Mouse (Mus musculus) heart, embryonic 11.5 days (tissue): ENCODE results near the gene Sdc1. TPM values are rescaled to one million over a fixed set of nuclear protein-coding genes. Genes with fewer than 3 reads are reported as not detected.

ENCODE experiments used
- ATAC-seq: fragments of 200-750 bp; cut with Nextera tagmentation; replicated peaks from 2 replicates; pipeline ENCODE4 v1.8.0; 2017; ENCODE audit warnings: moderate library complexity; ENCODE audit not compliant: insufficient number of reproducible peaks, low FRiP score, low TSS enrichment
- H3K27ac ChIP-seq: fragments of 300-500 bp; sonication (generic); 2 replicates; pipeline ENCODE4 v1.5.1; 2014; ENCODE audit warnings: mild to moderate bottlenecking, low read depth, low read length
- H3K27me3 ChIP-seq: fragments of 300-500 bp; sonication (generic); 2 replicates; pipeline ENCODE4 v1.6.1; 2014; ENCODE audit warnings: mild to moderate bottlenecking, low read length, mixed read lengths; ENCODE audit not compliant: control insufficient read depth, insufficient read depth
- H3K36me3 ChIP-seq: fragments of 300-500 bp; sonication (generic); 2 replicates; pipeline ENCODE4 v1.6.1; 2014; ENCODE audit warnings: mild to moderate bottlenecking, low read length, moderate library complexity, mixed read lengths; ENCODE audit not compliant: control insufficient read depth, insufficient read depth
- H3K4me1 ChIP-seq: fragments of 300-500 bp; sonication (generic); 2 replicates; pipeline ENCODE4 v1.6.1; 2014; ENCODE audit warnings: low read length; ENCODE audit not compliant: control insufficient read depth, insufficient read depth
- H3K4me2 ChIP-seq: fragments of 300-500 bp; sonication (generic); 2 replicates; pipeline ENCODE4 v1.6.1; 2014; ENCODE audit warnings: mild to moderate bottlenecking, moderate library complexity
- H3K4me3 ChIP-seq: fragments of 300-500 bp; sonication (generic); 2 replicates; pipeline ENCODE4 v1.5.1; 2014; ENCODE audit warnings: low read depth, low read length
- H3K9ac ChIP-seq: fragments of 300-500 bp; sonication (generic); 2 replicates; pipeline ENCODE4 v1.6.1; 2014; ENCODE audit warnings: mild to moderate bottlenecking, low read depth, low read length, moderate library complexity
- H3K9me3 ChIP-seq: fragments of 300-500 bp; sonication (generic); replicated peaks from 2 replicates; pipeline ENCODE4 v1.6.1; 2016; ENCODE audit warnings: low read length; ENCODE audit not compliant: control insufficient read depth
- WGBS: fragments of 180-500 bp; shearing (Covaris S2); extraction: QIAGEN DNeasy Blood & Tissue Kit; methylation state at CpG from one replicate; pipeline ENCODE4 v1.1.7; 2014; ENCODE audit not compliant: insufficient replicate concordance; 5-methylcytosine and 5-hydroxymethylcytosine counted together
- polyA plus RNA-seq: library from polyadenylated mRNA; unstranded; fragments of >200 nt; fragmentation: Nextera tagmentation; extraction: Ambion mirVana; gene quantifications from 2 replicates; pipeline ENCODE4 v1.2.1, GENCODE M21; 2014

Sdc1 gene
- polyA plus RNA-seq, result 28.5 and 37.3 TPM in 2 replicates

DNA sequence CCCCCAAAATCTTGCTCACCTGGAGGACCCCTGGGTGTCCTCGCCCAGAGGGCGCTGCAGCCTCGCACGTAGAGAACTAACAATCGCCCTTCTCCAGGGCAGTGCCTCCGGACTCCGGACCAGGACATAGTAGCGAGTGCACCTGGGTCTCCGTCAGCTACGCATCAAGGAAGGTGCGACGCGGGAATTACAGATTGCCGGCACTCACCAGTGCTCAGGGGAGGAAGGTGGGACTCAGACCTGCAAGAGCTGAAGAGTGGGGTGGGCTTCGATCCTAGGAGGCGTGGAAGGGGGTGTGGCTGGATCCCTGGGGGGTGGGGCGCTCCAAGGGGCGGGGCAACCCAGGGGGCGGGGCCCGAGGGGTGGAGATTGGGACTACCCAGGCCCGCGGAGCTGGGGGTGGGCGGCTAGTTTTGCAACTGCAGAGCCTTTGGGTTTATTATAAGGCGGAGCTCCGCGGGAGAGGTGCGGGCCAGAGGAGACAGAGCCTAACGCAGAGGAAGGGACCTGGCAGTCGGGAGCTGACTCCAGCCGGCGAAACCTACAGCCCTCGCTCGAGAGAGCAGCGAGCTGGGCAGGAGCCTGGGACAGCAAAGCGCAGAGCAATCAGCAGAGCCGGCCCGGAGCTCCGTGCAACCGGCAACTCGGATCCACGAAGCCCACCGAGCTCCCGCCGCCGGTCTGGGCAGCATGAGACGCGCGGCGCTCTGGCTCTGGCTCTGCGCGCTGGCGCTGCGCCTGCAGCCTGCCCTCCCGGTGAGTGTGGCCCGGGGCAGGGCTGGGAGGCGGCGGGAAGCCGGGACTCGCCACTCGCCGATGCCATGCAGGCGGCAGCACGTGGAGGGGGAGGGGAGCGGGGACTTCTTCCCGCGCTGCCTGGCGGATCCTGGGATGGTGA is at the start of gene Sdc1:
Sdc1 (plus strand) TSS at position 378 of the 898 bp plus-strand sequence.
- Histone ChIP-seq H3K27me3 (0 out of 2 replicates have a peak, but pooled peaks cover 2% of the 10 kb centered on the region), H3K27ac (peak within 1 kb of the TSS; percentile 64), H3K4me1 (no peaks in the 10 kb centered on the region), H3K36me3 (no peaks in the 10 kb centered on the region), H3K4me2 (peak within 1 kb of the TSS; percentile 99), H3K9me3 (no peaks in the 10 kb centered on the region), H3K4me3 (peak within 1 kb of the TSS; percentile 78), H3K9ac (peak within 1 kb of the TSS; percentile 85)
- under 1% methylated on average over 65 of the region's 67 CpGs for WGBS
- ATAC-seq, result peak; percentile 83

DNA sequence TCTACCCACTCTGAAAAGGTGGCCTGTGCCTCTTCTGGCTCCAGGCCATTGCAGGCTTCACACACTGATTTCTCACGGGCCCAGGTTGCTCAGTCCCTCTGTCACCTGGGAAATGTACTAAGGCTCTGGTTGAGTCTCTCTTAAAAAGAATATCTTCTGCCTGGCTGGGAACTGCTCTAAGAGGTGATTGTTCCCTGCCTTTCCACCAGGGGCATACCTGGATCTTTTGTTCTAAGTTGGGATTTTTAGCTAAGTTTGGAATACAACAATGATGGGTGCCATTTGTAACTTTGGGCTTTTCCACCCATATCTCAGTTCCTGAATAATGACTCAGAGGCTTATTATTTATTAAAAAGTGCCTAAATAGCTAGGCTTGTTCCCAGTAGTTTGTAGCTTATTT is 44.2 kb upstream of the Sdc1 start:
- Histone ChIP-seq H3K4me2 (no peak overlapping the region), H3K27ac (no peak overlapping the region), H3K27me3 (no peaks in the 10 kb centered on the region), H3K9me3 (no peaks in the 10 kb centered on the region), H3K36me3 (peaks cover 17% of the 10 kb centered on the region; the same call in 1 of the 2 replicates), H3K4me3 (no peak overlapping the region), H3K4me1 (no peaks in the 10 kb centered on the region), H3K9ac (no peak overlapping the region)
- WGBS, result 41% methylated on average over 1 of the region's 1 CpGs
- no peak for ATAC-seq

DNA sequence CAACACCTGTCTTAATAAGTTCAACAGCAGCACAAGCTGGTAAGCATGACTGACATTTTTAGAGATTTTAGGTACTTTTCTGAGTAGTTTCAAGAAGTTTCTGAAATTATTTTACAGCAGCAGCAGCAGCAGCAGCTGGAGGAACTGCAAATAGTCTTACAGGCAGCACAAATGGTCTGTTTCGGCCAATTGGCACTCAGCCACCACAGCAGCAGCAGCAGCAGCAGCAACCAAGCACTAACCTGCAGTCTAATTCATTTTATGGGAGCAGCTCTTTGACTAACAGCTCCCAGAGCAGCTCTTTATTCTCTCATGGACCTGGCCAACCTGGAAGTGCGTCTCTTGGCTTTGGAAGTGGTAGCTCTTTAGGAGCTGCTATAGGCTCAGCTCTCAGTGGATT is 42.4 kb upstream of the Sdc1 start:
- no peak overlapping the region for H3K4me3 ChIP-seq
- H3K9me3 ChIP-seq, result no peaks in the 10 kb centered on the region
- 93% methylated on average over 2 of the region's 2 CpGs for WGBS
- peaks cover 13% of the 10 kb centered on the region; the same call in 1 of the 2 replicates for H3K36me3 ChIP-seq
- no peak overlapping the region for H3K9ac ChIP-seq
- no peaks in the 10 kb centered on the region for H3K4me1 ChIP-seq
- H3K27ac ChIP-seq, result no peak overlapping the region
- H3K27me3 ChIP-seq, result no peaks in the 10 kb centered on the region
- ATAC-seq, result no peak
- H3K4me2 ChIP-seq, result no peak overlapping the region

DNA sequence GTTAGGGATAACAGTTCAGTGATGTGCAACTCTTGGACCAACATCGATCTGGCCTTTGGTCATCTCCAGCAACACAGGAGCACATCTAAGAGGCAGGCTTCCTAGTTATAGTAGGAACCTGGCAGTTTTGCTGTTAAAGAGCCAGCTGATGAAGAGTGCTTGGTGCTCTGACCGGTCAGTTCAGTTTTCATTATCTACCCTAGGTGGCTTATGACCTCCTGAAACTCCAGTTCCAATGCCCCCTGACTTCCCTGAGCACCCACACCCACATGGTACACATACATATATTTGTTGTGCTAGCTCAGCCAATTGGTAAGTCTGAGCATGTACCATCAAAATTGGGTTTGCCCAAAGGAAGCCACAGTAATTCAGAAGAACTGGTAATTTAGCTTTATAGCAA is 17.5 kb upstream of the Sdc1 start:
- Histone ChIP-seq H3K4me1 (no peaks in the 10 kb centered on the region), H3K9me3 (no peaks in the 10 kb centered on the region; the same call in 1 of the 2 replicates), H3K4me3 (no peak overlapping the region), H3K27ac (no peak overlapping the region), H3K36me3 (0 out of 2 replicates have a peak, but pooled peaks cover 2% of the 10 kb centered on the region), H3K9ac (no peak overlapping the region), H3K27me3 (no peaks in the 10 kb centered on the region), H3K4me2 (no peak overlapping the region)
- ATAC-seq, result no peak
- 92% methylated on average over 2 of the region's 2 CpGs for WGBS

DNA sequence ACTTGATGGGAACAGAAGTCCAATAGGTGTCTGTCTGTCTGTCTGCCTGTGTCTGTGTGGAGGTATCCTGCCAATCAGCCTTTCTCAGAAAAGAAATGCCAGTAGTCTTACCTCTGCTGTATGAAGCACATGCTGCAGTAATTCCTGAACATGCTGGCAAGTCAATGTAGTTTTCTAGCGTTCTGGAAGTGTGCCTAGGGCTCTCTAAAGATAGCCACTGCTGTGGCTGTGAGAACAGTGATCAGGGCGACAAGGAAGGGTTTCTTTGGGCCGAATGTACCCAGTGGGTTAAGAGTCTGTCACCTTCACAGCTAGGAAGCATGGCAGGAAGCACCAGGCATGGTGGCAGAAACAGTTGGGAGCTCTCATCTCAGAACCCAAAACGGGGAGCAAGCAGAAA is 17.0 kb upstream of the Sdc1 start:
- H3K36me3 ChIP-seq, result 0 out of 2 replicates have a peak, but pooled peaks cover 2% of the 10 kb centered on the region
- H3K4me3 ChIP-seq, result no peak overlapping the region
- H3K4me1 ChIP-seq, result no peaks in the 10 kb centered on the region
- no peak overlapping the region for H3K9ac ChIP-seq
- H3K27ac ChIP-seq, result no peak overlapping the region
- no peak overlapping the region for H3K4me2 ChIP-seq
- ATAC-seq, result no peak
- no peaks in the 10 kb centered on the region for H3K27me3 ChIP-seq
- no peaks in the 10 kb centered on the region; the same call in 1 of the 2 replicates for H3K9me3 ChIP-seq
- WGBS, result 69% methylated on average over 4 of the region's 4 CpGs

DNA sequence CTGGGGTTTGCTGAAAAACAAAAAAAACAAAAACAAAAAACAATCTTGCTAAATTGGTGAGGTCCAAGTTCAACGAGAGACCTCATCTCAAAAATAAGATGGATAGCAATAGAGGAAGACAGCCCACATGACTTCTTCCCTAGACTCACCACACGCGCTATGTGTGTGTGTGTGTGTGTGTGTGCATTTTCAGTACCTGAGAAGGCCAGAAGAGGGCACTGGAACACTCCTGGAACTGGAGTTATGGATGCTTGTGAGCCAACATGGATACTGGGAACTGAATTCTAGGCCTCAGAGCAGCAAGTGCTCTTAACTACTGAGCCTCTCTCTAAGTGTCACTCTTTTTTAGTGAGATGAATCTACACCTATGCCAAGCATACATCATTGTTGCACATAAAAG is 13.1 kb upstream of the Sdc1 start:
- Histone ChIP-seq H3K27me3 (no peaks in the 10 kb centered on the region), H3K36me3 (0 out of 2 replicates have a peak, but pooled peaks cover 2% of the 10 kb centered on the region)
- WGBS, result 88% methylated on average over 3 of the region's 3 CpGs

DNA sequence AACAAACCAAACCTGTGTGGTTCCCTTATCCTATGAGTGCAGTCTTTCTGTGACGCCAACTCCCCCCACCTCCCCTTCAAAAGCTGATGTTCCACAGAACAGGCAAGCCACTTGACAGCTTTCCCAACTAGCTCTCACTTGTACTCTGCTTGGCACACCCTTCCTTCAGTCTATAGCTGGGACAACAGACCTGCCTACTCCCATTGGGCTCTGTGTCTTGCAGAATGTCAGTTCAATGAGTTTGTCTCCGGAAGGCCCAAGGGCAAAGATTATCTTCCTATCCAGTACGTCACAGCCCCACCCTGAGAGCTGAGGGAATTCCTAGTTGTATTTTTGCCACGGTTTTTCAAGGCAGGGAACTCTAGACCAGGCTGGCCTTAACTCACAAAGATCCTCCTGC is 12.0 kb upstream of the Sdc1 start:
- Histone ChIP-seq H3K27me3 (no peaks in the 10 kb centered on the region), H3K4me1 (no peaks in the 10 kb centered on the region), H3K9ac (no peak overlapping the region), H3K9me3 (no peaks in the 10 kb centered on the region; the same call in 1 of the 2 replicates), H3K4me2 (no peak overlapping the region), H3K4me3 (no peak overlapping the region), H3K36me3 (no peaks in the 10 kb centered on the region), H3K27ac (no peak overlapping the region)
- ATAC-seq, result no peak
- 39% methylated on average over 4 of the region's 4 CpGs for WGBS

More for the DNA sequence above, 13.1 kb upstream of the Sdc1 start:
- Histone ChIP-seq H3K9me3 (no peaks in the 10 kb centered on the region; the same call in 1 of the 2 replicates), H3K4me3 (no peak overlapping the region), H3K4me2 (no peak overlapping the region), H3K9ac (no peak overlapping the region), H3K27ac (no peak overlapping the region), H3K4me1 (no peaks in the 10 kb centered on the region)
- ATAC-seq, result no peak

DNA sequence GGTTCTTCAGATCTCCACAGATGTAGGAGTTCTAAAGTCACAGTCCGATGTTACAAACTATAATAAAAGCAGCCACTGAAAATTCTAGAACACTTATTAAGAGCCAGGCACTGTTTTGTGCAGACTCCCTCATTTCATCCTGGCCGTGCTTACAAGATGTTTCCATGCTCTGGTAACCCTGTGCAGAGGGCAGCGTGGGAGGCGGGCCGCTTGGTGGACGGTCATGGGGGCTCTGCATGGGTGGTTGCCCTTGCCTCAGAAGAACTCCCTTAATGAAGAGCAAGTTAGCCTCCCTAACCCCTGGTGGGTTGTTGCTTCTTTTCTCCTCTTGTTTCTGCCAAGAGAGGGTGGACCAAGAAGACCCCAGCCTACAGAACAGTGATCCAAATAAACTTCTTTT is 11.3 kb upstream of the Sdc1 start:
- Histone ChIP-seq H3K27me3 (no peaks in the 10 kb centered on the region), H3K27ac (no peak overlapping the region), H3K9me3 (no peaks in the 10 kb centered on the region; the same call in 1 of the 2 replicates), H3K4me1 (no peaks in the 10 kb centered on the region), H3K9ac (no peak overlapping the region), H3K36me3 (no peaks in the 10 kb centered on the region), H3K4me3 (no peak overlapping the region), H3K4me2 (no peak overlapping the region)
- ATAC-seq, result no peak
- 89% methylated on average over 6 of the region's 6 CpGs for WGBS
